Mouse (Mus musculus): ENCODE data around the gene Rhof. TPM values are rescaled to one million over a fixed set of nuclear protein-coding genes. Genes with fewer than 3 reads are reported as not detected.

Gene Rhof
- total and polyA plus RNA-seq, 2 experiments from 2014 or later = 0.71 to 2.1 TPM

- WGBS = 91% methylated on average over 15 of the region's 15 CpGs
- Histone ChIP-seq H3K27ac (ENCODE audit: low read depth) (no peak overlapping the region), H3K9me3 (replicated peaks; ENCODE audit: control insufficient read depth, low read length) (no peaks in the 10 kb centered on the region), H3K27me3 (ENCODE audit: control insufficient read depth, insufficient read depth, low read length) (no peaks in the 10 kb centered on the region), H3K36me3 (replicated peaks; ENCODE audit: control insufficient read depth, insufficient read depth, low read length) (peaks cover 87% of the 10 kb centered on the region), H3K9ac (replicated peaks; ENCODE audit: low read depth, low read length) (no peak overlapping the region), H3K4me3 (ENCODE audit: low read depth, low read length) (no peak overlapping the region), H3K4me1 (ENCODE audit: control insufficient read depth, insufficient read depth) (no peaks in the 10 kb centered on the region), H3K4me2 (ENCODE audit: low read depth, low read length) (no peak overlapping the region)
- no peak for DNase-seq (ENCODE audit: low spot score)
- ATAC-seq (ENCODE audit: insufficient read depth, low read depth) = no peak
- TF ChIP-seq EP300 (IDR thresholded peaks at IDR 0.05; ENCODE audit: low read depth) (no peak), CTCF (IDR thresholded peaks at IDR 0.05; ENCODE audit: low read depth) (no peak)
These were observed 27.4 kb upstream of the Rhof start for GRCm38 (mm10) chr5:123159866-123160265.

- Histone ChIP-seq H3K27ac (ENCODE audit: low read depth) (no peak overlapping the region), H3K9me3 (replicated peaks; ENCODE audit: control insufficient read depth, low read length) (no peaks in the 10 kb centered on the region), H3K9ac (replicated peaks; ENCODE audit: low read depth, low read length) (no peak overlapping the region), H3K4me2 (ENCODE audit: low read depth, low read length) (no peak overlapping the region), H3K4me3 (ENCODE audit: low read depth, low read length) (no peak overlapping the region), H3K27me3 (ENCODE audit: control insufficient read depth, insufficient read depth, low read length) (no peaks in the 10 kb centered on the region), H3K36me3 (replicated peaks; ENCODE audit: control insufficient read depth, insufficient read depth, low read length) (peaks cover 88% of the 10 kb centered on the region), H3K4me1 (ENCODE audit: control insufficient read depth, insufficient read depth) (no peaks in the 10 kb centered on the region)
- TF ChIP-seq CTCF (IDR thresholded peaks at IDR 0.05; ENCODE audit: low read depth) (no peak), EP300 (IDR thresholded peaks at IDR 0.05; ENCODE audit: low read depth) (no peak)
- no peak for DNase-seq (ENCODE audit: low spot score)
- no peak for ATAC-seq (ENCODE audit: insufficient read depth, low read depth)
- 89% methylated on average over 4 of the region's 4 CpGs for WGBS
These were observed 27.0 kb upstream of the Rhof start for GRCm38 (mm10) chr5:123159446-123159845.

GRCm38 (mm10) chr5:123157972-123158371, 25.5 kb upstream of the Rhof start:
- DNase-seq (ENCODE audit: low spot score) (no peak), ATAC-seq (ENCODE audit: insufficient read depth, low read depth) (no peak)
- no peaks in the 10 kb centered on the region for H3K9me3 ChIP-seq (replicated peaks; ENCODE audit: control insufficient read depth, low read length)
- H3K4me3 ChIP-seq (ENCODE audit: low read depth, low read length) = no peak overlapping the region
- no peaks in the 10 kb centered on the region for H3K27me3 ChIP-seq (ENCODE audit: control insufficient read depth, insufficient read depth, low read length)
- TF ChIP-seq EP300 (IDR thresholded peaks at IDR 0.05; ENCODE audit: low read depth) (no peak), CTCF (IDR thresholded peaks at IDR 0.05; ENCODE audit: low read depth) (no peak)
- WGBS = 67% methylated on average over 4 of the region's 4 CpGs
- no peaks in the 10 kb centered on the region for H3K4me1 ChIP-seq (ENCODE audit: control insufficient read depth, insufficient read depth)
- H3K4me2 ChIP-seq (ENCODE audit: low read depth, low read length) = no peak overlapping the region
- peaks cover 87% of the 10 kb centered on the region for H3K36me3 ChIP-seq (replicated peaks; ENCODE audit: control insufficient read depth, insufficient read depth, low read length)
- no peak overlapping the region for H3K9ac ChIP-seq (replicated peaks; ENCODE audit: low read depth, low read length)
- no peak overlapping the region for H3K27ac ChIP-seq (ENCODE audit: low read depth)

GRCm38 (mm10) chr5:123156763-123157162, 24.3 kb upstream of the Rhof start:
- no peak for TF ChIP-seq EP300 (IDR thresholded peaks at IDR 0.05; ENCODE audit: low read depth)
- TF ChIP-seq CTCF (IDR thresholded peaks at IDR 0.05; ENCODE audit: low read depth) = peak; percentile 35
- Histone ChIP-seq H3K9me3 (replicated peaks; ENCODE audit: control insufficient read depth, low read length) (no peaks in the 10 kb centered on the region), H3K36me3 (replicated peaks; ENCODE audit: control insufficient read depth, insufficient read depth, low read length) (peaks cover 88% of the 10 kb centered on the region), H3K9ac (replicated peaks; ENCODE audit: low read depth, low read length) (no peak overlapping the region), H3K27ac (ENCODE audit: low read depth) (no peak overlapping the region), H3K4me2 (ENCODE audit: low read depth, low read length) (no peak overlapping the region), H3K27me3 (ENCODE audit: control insufficient read depth, insufficient read depth, low read length) (no peaks in the 10 kb centered on the region), H3K4me1 (ENCODE audit: control insufficient read depth, insufficient read depth) (no peaks in the 10 kb centered on the region), H3K4me3 (ENCODE audit: low read depth, low read length) (no peak overlapping the region)
- DNase-seq (ENCODE audit: low spot score) (no peak), ATAC-seq (ENCODE audit: insufficient read depth, low read depth) (no peak)
- 88% methylated on average over 12 of the region's 12 CpGs for WGBS

- Histone ChIP-seq H3K36me3 (replicated peaks; ENCODE audit: control insufficient read depth, insufficient read depth, low read length) (peaks cover 77% of the 10 kb centered on the region), H3K27ac (ENCODE audit: low read depth) (no peak overlapping the region), H3K4me1 (ENCODE audit: control insufficient read depth, insufficient read depth) (peaks cover 4% of the 10 kb centered on the region; the same call in 1 of the 2 replicates), H3K27me3 (ENCODE audit: control insufficient read depth, insufficient read depth, low read length) (no peaks in the 10 kb centered on the region), H3K4me3 (ENCODE audit: low read depth, low read length) (no peak overlapping the region), H3K4me2 (ENCODE audit: low read depth, low read length) (no peak overlapping the region), H3K9ac (replicated peaks; ENCODE audit: low read depth, low read length) (no peak overlapping the region), H3K9me3 (replicated peaks; ENCODE audit: control insufficient read depth, low read length) (no peaks in the 10 kb centered on the region)
- TF ChIP-seq CTCF (IDR thresholded peaks at IDR 0.05; ENCODE audit: low read depth) (peak; percentile 84), EP300 (IDR thresholded peaks at IDR 0.05; ENCODE audit: low read depth) (no peak)
- 50% methylated on average over 7 of the region's 7 CpGs for WGBS
- ATAC-seq (ENCODE audit: insufficient read depth, low read depth) = peak; percentile 51; the same call in 1 of the 2 replicates
- peak; percentile 76 for DNase-seq (ENCODE audit: low spot score)
These were observed 22.9 kb upstream of the Rhof start for GRCm38 (mm10) chr5:123155425-123155824.

- peaks cover 65% of the 10 kb centered on the region for H3K36me3 ChIP-seq (replicated peaks; ENCODE audit: control insufficient read depth, insufficient read depth, low read length)
- ATAC-seq (ENCODE audit: insufficient read depth, low read depth) = no peak
These were observed 20.4 kb upstream of the Rhof start for GRCm38 (mm10) chr5:123152901-123153300.

More at GRCm38 (mm10) chr5:123152901-123153300, 20.4 kb upstream of the Rhof start:
- Histone ChIP-seq H3K9me3 (replicated peaks; ENCODE audit: control insufficient read depth, low read length) (no peaks in the 10 kb centered on the region), H3K4me3 (ENCODE audit: low read depth, low read length) (no peak overlapping the region), H3K27me3 (ENCODE audit: control insufficient read depth, insufficient read depth, low read length) (no peaks in the 10 kb centered on the region), H3K27ac (ENCODE audit: low read depth) (no peak overlapping the region), H3K4me1 (ENCODE audit: control insufficient read depth, insufficient read depth) (peaks cover 22% of the 10 kb centered on the region), H3K9ac (replicated peaks; ENCODE audit: low read depth, low read length) (no peak overlapping the region), H3K4me2 (ENCODE audit: low read depth, low read length) (no peak overlapping the region)
- WGBS = 83% methylated on average over 1 of the region's 1 CpGs
- no peak for DNase-seq (ENCODE audit: low spot score)
- TF ChIP-seq EP300 (IDR thresholded peaks at IDR 0.05; ENCODE audit: low read depth) (no peak), CTCF (IDR thresholded peaks at IDR 0.05; ENCODE audit: low read depth) (no peak)
